Mouse (Mus musculus): Measurements from ENCODE around the gene Aven.

Aven gene

DNA sequence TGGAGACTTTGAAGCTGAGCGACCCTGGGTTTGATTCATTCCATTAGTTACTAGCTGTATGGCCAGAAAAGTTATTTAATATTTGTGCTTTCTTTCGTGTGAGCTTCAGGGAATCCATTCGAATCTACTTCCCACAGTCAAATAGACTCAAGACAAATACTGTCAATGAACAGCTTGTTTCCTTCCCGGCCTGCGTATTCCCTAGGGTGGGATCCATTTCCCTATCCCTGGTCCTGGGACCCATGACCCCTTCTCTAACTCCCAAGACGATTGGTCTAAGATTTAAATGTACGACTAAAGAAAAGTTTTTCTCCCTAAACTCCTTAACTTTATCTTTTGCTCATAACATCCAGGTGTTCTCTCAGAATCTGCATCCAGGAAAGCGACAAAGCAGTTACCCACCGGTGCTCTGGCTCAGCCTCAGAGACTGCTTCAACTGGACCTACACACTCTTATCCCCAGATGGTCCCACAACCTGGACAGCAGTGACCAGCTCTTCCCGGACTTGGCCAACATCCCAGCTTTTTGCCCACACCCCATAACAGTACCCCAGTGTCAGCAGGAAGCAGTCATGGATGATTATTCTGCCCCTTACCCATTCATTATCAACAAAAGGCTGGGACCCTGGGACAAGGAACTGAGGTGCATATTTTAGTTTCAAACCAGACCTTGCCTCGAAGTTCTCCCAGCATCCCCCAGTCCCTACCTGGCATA lies 2.1 kb upstream of the Aven start:
- no peak for DNase-seq (ENCODE audit: low spot score)

DNA sequence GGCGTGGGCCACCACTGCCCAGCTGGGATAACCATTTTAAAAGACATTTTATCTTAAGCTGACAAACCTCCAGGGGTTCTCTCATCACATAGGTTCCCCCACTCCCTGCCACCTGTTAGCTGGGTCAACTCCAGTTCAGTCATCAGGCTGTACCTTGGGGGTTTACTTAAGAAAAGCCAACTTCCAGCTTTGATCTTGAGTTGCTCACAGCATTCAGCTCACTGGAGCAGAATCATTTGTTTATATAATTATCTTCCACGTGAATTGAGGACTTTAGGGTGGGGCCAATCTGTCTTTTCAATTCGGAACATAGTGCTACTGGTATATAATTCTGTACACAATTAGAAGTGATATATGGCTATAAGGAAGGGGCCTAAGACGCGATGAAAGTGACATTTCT lies 1.1 kb upstream of the Aven start:
- no peak for DNase-seq (ENCODE audit: low spot score)

DNA sequence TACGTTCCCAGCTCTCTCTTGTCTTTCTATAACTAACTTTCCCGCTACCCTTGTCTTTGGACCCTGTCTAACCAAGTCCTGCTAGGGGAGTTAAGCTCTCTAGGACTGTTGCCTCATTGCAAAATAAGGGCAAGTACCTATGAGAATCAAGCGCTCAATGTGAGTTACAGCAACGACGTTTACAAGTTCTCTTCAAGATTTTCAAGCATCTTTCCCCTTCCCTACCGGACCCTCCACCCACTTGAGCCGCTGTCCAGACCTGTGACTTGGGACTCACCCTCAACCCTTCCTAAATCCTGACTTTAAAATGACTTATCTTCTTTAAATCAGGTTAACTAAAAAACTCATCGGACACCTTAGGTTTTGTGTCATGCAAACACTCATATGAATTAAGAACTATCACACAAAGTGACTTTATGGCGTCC lies 321 bp upstream of the Aven start:
- DNase-seq (ENCODE audit: low spot score), result no peak

DNA sequence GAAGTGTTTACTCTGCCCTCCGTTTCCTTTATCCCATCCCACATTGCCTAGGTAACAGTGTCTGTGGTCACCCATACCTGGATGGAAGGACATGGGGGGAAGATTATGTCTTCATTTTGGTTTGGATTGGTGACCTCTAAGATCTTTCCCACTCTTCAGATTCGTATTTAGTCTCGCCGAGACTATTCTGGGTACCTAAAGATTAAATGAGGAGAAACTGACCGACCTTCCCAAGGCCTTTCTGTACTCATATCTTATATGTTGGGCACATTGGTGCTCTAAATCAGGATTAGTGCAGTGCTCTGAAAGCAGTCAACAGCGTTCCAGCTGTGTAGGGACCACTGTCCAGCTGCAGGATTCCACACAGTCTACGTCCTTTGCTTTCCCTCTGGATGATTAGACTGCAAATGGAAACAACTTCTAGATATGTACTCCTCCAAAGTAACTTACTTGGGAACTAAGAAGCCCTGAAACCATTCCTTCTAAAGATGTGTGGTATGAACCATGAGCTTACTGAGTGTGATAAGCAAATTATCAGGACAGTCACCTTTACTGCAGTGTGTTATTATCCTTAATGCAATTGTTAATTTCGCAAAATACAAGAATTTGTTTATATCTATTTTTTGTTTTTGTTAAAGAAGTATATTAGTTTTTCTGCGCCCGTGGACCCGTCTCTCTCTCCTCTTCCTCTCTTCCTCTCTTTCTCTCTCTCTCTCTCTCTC lies 936 bp downstream of the Aven start:
- DNase-seq (ENCODE audit: low spot score), result no peak

DNA sequence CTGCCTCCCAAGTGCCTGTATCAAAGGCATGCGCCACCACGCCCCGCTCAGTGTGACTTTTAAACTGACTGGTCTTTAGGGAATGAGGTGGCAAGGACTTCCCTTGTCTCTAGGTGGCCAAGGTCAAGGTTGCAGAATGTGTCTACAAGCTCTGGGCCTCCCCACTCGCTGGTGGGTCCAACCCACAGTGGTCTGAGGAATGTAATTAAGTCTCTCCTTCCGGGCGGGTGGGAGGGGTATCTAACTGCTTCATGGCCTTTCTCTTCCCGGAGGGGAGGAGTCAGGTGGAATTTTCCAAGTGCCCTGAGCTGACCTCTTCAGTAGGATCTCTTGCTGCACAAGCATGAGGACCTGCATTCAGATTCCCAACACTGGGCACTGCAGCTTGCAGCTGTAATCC lies 5.1 kb downstream of the Aven start:
- no peak for DNase-seq (ENCODE audit: low spot score)

DNA sequence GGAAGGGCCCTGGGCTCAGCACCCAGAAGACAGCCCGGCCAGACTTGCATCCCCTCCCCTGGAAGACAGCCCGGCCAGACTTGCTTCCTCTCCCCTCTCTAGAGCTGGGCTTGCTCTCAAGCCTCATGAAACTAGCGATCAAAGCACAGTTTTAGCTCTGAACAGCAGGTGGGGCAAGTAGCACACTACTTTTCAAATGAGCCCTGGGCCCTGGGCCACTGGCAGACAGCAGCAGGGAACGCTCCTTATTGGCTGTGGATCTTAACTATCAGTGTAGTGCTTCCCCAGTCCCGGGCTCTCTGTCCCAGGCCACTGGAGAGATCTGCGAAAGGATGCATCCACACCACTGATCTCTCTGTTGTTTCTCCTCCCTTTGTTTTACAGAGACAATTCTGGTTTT lies 8.4 kb downstream of the Aven start:
- peak; percentile 41 for DNase-seq (ENCODE audit: low spot score)

DNA sequence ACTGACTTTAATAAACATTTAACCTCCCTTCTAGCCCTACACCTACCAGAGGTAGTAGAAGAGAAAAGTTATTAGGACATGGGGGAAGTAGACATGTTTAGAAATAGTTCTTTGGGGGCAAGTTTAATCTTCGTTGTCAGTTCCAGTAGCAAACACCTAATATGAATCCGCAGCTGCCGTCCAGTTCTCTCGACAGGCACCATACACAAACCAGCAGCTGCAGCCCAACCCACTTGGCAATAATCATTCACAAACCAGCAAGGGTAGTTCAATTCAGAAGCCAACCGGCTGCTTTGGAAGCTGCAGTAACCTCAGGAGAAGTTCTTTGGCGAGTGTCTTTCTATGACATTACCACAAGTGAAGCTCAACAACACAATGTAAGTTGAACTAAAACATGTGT lies 11.2 kb downstream of the Aven start:
- DNase-seq (ENCODE audit: low spot score), result no peak

DNA sequence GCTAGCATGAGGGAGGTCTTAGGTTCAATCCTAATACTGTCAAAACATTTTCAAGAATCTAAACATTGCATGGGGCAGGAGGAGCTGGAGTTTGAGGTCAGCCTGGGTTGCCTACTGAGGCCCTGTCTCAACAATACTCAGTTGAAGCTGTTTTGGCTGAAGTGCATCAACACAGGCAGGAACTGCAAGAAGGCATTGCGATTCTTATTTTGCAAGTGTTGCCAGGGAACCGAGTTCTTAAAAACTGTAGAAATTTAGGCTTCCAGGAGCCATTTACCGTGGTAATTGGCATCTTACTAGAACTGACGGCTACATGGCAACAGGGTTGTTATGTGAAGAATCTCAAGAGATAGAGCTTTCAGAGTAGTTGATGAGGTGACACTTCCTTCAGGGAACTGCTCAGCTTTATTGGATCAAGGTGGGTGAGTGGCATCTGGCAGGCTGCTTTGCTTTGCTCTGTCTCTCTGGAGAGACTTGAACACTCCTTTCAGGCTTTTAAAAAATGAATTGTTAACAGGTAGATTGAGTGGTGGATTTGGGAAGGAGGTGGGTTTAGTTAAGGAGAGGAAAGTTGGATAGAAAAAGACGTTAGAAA lies 14.2 kb downstream of the Aven start:
- no peak for DNase-seq (ENCODE audit: low spot score)

DNA sequence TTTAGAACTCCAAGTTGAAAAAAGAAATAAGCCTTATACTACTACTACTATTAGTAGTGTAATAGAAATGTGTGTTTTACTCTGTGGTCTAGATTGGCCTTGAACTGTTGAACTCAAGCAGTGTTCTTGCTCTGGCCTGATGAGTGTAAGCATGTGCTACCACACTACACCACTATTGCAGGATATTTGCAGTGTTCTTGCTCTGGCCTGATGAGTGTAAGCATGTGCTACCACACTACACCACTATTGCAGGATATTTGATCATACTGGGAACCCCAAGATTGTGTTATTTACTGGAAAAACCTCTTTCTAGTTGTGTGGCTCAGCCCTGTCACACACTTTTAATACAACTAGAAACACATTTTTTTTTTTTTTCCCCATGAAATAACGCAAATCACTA lies 14.7 kb downstream of the Aven start:
- no peak for DNase-seq (ENCODE audit: low spot score)

DNA sequence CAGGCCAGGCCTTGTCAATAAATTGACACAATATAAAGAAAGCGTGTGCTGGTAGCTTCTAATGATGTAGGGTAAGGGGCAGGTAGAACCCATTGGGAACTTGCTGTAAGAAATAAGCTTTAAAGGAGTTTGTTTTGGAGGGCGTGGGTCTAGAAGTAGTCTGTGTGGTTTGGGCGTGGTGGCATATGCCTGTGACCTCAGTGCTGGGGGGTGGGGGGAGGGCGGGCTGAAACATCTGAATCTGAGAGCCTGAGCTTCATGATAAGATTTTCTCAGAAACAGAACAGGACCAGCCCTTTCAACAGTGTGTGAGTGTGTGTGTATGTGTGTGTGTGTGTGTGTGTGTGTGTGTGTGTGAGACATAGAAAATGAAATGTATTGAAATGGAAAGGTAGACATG lies 17.4 kb downstream of the Aven start:
- no peak for DNase-seq (ENCODE audit: low spot score)

DNA sequence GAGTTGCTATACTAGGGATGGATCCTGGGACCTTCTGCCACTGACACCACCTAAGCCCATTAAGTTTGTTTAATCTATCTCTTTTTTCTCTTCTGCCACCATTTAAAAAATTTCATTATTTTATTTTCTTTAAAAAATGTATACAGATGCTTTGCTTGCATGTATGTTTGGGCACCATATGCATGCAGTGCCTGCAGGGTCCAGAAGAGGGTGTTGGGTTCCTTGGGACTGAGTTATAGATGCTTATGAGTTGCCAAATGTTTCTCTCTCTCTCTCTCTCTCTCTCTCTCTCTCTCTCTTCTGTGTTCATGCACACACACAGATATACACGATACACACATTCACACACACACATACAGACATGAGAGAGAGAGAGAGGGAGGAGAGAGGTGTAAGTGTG lies 20.3 kb downstream of the Aven start:
- DNase-seq (ENCODE audit: low spot score), result no peak

DNA sequence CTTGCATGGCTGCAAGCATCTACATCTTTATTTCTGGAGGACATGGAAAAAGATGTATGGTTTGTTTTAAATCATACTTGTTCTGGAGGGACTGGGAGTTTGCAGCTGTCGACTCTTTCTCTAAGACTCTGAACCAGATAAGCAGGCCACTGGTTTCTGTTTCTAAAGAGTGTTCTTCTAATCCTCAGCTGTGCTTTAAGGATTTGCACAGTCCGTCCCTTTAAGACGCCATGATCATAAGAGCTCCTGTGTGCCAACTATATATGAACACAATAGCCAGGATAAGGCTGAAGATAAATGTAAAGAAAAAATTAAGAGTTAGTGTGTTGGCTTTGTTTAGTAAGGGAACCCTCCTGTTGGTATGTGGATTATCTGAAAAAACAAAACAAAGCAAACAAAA lies 24.0 kb downstream of the Aven start:
- no peak for DNase-seq (ENCODE audit: low spot score)

DNA sequence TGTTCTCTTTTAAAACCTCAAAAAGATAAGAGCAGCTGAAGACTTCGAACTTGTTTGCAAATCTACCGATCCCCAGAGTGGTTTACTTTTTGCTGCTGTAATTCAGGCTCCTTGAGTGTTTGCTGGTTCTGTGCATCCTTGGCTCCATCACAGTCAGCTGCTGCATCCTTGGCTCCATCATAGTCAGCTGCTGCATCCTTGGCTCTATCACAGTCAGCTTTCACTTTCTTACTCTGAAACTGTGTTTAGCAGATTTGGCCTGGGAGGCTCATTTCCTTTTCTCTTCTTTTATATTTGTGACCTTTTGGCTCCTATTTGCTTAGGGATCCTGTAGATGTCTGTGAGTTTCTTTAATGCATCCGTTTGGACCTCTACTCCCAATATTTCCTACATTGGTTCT lies 24.5 kb downstream of the Aven start:
- DNase-seq (ENCODE audit: low spot score), result no peak

DNA sequence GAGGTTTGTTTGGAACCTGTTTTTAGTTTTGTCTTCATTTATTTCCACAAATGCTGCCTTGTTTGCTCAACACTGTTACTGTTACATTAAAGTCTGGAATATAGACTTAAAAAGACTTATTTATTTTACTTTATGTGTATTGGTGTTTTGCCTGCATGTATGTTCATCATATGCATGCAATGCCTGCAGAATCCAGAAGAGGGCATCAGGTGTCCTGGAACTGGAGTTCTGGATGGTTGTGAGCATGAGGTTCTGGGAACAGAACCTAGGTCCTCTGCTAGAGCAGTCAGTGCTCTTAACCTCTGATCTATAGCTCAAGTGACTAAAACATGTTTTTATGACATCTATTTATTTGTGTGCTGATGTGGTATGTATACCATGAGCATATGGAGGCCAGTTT lies 25.8 kb downstream of the Aven start:
- DNase-seq (ENCODE audit: low spot score), result no peak

DNA sequence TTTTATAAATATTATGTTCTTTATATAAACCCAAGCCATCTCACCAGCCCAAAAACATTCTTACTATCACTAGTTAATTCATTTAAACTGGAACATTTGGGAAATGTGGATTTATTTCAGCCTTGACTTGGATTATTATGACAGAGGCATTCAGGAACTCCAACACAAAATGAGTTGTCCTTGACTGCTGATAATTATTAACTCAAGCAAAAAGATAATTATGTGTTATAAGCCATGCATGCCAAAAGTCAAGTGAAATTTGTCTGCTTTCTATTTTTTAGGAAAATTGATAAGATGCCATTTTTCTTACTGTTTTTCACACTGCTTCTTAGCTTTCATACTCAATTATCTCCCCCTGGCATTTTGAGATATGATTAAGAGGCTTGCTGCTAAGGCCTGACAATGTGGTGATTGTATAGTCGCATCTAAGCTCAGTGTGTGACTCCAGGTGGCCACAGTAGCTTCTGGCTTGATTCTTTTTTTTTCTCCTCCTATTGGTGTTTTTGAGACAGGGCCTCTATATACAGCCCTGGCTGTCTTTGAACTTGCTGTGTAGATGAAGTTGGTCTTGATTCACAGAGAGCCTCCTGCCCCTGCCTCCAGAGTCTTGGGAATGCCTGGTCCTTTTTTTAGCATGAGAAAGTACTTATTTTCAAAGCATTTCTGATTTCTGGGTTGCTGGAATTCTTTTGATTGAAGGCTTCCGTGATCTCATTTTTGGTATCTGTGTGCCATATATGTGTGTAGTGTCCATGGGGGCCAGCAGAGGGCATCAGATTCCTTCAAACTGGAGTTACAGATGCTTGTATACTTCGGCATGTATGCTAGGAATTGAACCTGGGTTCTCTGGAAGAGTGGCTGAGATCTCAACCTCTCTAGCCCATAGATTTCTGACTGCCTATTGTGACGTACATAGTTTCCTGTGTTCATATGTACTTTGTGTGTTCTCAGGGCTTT lies 28.0 kb downstream of the Aven start:
- DNase-seq (ENCODE audit: low spot score), result no peak

DNA sequence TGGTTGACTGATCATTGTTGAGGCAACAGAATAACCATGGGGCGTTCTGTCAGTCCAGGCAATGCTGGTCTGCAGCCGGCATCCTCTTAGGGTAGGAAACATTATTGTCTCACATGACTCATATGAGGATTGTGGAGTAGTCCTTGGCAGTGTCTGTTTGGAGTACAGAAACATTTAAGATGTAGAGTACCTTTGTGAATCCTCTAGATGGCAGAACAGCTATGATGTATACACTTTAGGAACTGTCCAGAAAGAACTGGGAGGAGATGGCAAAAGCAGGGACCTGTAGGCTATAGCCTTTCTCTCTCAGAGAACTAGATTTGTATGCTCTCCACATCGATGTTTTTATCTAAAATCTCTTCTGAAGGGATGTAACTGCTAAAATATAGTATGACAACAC lies 34.2 kb downstream of the Aven start:
- no peak for DNase-seq (ENCODE audit: low spot score)

DNA sequence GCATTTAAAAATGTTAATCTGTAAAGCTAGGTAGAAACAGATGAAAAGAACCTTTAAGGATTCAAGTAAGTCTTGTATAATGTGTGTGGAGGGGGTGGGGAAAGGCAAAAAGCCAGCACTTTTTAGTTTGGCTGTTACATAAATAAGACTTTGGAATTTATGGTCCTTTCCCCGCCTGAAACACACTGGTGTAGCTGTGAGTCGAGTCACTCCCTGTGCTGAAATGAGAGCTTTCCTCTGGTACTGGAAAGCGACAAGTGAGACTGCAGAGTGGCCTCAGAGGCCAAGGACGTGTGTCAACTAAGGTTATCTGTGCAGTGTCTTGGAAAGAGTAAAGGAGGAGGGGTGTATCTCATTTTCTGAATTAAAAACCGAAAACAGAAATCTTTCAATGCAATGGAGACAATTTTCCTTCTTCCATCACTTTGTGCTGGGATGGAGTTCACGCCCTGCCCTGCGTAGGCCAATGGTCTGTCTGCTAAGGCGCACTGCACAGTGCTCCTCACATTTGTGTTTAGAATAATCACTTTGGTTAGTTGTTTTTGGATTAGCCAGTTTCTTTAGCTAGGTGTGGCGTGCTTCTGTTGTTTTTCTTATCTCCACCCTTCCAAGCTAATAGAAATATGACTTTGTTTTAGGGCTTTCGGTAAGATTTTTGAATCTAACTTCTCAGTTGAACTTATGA lies 40.2 kb downstream of the Aven start:
- no peak for DNase-seq (ENCODE audit: low spot score)

DNA sequence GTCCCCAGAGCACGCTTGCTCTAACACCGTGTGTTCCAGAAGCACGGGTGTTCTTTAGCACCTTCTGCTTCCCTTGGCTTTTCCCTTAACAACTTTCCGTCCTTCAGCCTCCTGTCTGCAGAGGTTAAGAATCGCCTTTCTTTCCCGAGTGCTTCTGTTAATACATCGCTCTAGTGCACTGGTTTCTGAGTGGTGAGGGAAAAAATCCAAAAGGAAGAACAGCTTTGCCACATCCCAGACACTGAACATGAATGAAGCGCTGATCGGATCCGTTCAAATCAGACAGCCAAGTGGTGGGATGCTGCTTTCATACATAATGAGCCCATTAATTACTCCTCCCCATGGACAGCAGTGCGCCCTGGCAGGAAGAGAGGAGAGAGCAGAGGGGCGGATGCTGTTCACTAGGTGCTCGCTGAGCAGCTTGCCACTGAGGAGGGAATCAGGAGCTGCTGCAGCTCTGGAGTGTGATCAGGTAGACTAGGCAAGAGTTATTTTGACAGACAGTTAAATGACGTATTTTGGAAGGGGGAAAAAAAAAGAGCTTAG lies 42.0 kb downstream of the Aven start:
- no peak for DNase-seq (ENCODE audit: low spot score)

DNA sequence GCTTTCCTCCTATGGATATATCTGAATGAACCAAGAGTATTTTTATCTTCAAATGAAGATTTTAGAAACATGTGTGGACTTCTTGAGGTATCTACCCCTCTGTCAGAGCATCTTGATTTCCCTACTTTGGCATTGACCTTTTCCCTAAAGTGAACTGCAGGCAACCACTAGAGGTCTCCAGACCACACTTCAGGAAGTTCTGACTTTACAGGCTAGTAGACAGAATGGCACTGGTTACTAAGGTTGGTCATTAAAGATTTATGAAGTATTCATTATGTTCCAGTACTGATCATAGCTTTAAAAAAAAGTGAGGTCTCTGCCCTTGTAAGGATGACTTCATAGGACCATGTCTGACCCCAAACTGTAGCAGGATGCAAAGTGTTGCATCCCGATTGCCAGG lies 46.0 kb downstream of the Aven start:
- no peak for DNase-seq (ENCODE audit: low spot score)

DNA sequence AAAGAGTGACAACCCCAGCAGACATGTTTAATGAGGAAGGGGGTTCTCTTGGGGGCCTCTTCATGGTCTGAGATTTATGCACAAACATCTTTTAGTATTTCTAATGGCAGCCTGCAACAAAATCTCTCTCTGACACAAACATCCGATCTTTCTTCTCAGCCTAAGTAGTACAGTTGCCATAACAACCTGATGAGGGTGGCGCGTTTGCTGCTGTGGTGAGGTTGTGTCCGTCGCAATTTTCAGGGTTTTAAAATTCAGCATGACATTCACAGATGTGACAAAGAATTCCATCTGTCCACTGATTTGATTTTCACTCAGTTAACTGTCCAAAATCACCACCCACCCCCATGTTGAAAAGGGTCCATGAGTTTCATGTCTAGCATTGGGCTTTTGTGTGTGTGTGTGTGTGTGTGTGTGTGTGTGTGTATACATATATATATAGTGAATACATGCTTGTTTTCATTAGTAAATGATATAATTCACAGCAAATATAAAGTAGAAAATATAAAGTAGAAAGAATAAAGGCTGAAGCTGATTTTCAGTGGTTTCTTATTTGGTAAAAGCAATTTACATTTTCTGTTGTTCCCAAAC lies 49.0 kb downstream of the Aven start:
- DNase-seq (ENCODE audit: low spot score), result no peak

DNA sequence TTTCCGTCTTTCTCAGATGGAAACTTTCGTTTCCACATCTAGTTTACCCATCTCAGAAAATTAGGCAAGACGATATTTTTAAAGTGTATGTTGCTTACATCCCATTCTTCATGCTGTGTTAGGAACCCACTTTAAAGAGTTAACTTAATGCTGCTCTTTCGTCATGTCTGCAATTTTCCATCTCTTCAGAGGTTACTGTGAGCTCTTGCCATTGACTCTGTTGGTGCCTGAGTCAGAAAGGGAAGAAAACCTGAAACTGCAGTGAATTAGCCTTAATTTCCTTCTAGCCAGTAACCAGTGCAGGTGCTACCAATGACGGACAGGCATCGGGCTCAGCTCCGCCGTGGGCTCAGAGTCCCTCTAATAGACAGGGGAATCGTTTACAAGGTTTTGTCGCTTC lies 63.8 kb downstream of the Aven start:
- DNase-seq (ENCODE audit: low spot score), result no peak

All from ovary, postnatal 10 days (tissue).